Mouse (Mus musculus) induced T-regulatory cell, adult 2 months (primary cell): ENCODE measurements around the gene Adgrl3.

Experiments used
- DNase-seq: peaks from one replicate; pipeline ENCODE4 v3.0.0-alpha.2; 2012; ENCODE audit warnings: low read depth

Gene Adgrl3

DNA sequence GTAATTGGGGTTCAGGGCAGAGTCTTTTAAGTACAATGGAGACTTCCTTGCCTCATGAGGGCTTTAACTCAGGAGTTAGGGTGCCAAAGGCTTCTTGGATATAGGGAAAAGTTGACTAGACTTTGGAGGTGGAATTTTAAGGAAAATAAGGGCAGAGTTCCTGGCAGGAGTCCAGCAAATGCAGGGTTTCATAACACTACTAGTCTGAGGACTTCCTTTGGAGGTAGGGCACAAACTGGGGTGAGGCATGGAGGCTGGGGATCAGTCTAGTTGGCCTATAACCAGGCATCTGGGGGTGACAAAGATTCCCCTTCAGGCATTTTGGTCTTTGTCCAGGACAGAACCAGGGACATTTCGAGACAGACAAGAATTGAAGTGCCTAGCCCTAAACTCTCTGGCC is 546.6 kb downstream of the Adgrl3 start:
- no peak for DNase-seq

DNA sequence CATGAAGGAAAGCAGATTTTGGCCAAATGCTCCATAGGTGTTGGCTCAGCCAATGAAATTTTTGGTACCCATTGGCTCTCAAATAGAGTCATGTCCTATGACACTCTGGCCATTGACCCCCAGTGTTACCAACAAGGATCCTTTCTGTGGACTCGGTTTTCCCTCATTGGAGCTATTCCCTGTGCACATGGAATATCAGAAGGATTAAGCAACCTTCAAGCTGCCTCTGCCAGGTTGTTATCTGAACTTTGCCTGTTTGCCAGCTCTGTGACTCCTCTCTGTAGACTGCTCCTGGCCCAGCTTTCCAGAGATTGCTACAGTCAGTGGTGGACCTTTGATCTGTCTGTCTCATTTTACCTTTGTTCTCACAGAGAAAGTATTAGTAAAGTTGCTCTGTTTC is 548.8 kb downstream of the Adgrl3 start:
- no peak for DNase-seq

DNA sequence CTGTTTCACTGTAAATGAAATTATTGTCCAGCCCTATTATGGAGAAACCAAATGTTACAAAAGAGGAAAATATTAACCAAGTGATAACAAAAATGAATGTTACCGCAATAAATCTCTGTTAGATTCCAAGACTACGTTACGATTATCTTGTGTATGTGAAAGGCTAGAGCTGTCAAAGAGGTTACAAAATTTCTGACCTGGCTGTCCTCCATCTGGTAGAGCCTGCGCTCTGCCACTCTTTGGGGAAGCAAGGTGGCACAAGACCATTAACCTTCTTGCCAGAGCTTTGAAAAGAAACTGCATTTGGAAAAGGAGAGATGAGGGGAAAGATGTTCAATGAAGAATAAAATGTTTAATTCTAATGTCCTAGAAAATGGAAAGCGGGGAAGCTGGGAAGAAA is 562.9 kb downstream of the Adgrl3 start:
- DNase-seq, result no peak

DNA sequence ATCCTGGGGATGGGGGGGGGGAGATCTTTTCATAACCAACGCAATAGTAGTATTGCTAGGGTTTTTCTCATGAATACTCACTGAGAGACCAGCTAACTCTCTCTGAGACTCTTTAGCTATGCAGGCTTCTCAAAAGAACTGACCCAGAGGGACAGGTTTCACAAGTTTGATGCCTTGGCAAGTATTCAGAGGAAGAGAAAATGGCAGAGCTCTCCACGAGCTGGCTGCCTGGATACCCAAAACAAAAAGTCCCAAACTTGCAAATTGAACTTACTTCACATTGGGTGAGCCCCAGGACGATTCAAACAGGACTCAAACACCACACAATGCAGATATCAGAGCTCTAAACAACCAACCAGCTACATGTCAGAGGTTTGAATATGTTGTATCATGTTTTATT is 563.5 kb downstream of the Adgrl3 start:
- no peak for DNase-seq

DNA sequence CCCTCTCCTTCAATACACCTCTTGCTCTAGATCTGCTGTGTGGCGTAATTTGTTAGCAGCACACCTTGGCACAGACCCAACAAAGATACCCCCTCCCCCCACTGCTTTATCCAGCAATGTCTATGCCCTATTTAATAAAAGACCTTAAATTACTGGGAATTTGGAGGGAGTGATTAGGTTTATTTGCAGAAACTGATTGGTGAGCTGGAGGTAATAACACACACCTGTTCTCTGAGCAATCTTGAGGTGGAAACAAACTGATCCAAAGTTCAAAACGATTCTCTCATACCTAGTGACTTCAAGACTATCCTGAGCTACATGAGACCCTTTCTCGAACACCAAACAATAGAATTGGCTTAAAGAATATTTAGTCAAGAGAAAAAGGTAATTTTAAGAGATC is 565.0 kb downstream of the Adgrl3 start:
- no peak for DNase-seq

DNA sequence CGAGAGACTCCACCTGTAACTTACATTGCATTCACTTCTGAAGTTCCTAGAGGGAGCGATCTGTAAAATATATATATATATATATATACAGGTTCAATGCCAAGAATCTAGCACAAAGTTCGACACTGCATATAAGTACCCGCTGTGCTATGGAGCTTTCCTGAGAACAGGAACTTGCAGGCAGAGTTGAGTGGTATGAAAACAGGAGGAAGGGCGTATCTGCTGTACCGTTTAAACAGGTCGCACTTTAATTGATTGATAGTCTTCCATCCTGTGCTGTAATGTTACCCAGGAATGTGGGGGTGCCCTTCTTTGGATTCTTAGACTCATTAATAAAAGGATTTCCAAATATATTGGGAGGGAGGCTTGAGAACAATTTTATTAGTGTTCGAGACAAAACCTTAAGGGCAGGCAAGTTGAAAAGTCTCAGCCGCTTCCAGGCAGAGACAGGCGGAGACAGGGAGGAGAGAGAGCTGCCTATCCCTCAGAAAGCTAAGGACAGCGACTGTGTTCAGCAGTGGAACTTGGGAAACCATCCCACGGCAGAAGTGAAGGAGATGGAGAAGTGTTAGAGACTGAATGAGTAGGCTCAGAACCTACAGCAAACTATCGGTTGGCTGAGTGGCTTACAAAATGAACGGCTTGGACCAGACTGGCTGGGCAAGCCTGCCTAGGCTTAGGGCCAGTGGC is 570.2 kb downstream of the Adgrl3 start:
- DNase-seq, result no peak

DNA sequence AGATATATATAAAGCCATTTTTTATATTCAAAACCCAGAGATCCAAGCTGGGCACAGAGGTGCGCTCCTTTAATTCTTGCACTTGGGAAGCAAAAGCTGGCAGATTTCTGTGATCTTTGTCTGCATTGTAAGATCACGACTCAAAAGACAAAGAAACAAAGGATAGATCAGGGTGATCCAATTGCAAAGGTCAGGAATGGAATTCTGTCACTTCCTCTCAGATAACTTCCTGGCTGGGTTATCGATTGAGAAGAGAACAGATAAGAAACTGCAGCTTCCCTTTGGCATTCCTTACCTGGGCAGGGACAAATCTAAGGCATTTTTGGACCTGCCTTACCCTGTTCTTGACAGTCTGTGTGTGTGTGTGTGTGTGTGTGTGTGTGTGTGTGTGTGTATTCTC is 571.5 kb downstream of the Adgrl3 start:
- DNase-seq, result no peak

DNA sequence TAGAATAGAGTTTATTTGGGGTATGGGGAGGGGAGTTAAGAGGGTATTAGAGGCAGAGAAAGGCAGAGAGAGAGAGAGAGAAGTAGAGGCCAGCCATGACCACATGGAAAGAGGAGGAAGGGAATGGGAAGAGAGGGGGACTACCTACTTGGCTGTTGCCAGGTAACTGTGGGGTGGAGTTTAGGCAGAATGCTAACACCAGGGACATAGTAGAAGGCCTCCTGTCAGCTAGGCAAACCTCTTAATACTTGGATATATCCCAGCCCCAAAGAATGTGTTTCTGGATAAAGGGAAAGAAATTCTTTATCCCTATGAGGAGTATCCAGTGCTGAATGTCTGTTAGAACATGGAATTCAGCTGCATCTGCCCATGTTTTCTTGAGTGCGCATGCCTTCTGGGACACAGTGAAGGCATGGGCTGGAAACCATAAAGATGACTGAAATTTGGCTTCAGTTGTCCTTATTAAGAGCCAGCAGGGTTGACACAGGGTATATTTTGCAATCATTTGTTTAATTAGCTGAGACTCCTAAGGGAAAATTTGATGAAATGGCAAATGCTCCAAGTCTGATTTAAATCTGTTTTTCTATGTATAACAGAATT is 573.6 kb downstream of the Adgrl3 start:
- no peak for DNase-seq

DNA sequence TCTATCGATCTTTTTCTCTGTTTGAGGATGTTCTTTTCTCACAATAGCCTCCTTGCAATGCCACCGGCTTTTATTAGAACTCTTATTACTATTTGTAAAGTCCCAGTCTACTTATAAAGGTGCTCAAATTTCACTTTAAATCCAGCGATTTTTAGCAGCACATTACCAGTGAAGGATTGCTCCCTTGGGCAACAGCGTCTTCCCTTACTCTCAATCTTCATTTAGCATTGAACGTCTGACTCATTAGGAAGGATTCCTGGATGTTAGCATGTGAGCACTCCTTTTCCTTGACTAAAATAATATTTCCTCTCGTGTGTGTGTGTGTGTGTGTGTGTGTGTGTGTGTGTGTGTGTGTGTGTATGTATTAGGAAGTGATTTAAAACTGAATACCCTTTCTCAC is 578.1 kb downstream of the Adgrl3 start:
- DNase-seq, result no peak

DNA sequence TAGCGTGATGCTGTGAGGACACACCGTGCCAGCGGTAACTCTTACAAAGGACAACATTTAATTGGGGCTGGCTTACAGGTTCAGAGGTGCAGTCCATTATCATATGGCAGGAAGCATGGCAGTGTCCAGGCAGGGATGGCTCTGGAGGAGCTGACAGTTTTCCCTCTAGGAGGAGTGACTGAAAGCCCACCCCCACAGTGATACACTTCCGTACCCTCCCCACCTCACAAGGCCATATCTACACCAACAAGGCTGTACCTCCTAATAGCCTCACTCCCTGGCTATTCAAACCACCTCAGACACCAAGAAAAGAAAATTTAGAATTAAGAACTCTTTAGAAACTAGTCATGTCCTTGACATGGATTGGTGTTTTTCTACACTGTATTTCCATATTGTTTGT is 583.0 kb downstream of the Adgrl3 start:
- DNase-seq, result no peak

DNA sequence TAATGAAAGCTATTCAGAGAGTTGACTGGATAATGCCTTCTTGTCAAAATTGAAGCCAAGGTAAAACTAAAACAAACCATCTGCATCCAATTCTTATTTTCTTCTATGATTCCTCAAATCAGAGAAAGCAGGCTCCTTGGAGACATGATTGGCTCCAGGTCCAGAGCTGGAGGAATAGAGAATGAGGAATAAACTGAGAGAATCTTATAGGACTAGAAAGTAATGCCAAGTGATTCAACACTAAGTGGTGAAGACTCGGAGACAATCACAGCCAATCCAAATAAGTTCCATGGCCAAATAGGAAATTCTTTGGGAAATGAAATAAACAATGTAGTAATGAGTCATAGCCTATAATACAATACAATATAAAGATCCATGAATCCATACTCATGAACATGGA is 585.7 kb downstream of the Adgrl3 start:
- DNase-seq, result no peak

DNA sequence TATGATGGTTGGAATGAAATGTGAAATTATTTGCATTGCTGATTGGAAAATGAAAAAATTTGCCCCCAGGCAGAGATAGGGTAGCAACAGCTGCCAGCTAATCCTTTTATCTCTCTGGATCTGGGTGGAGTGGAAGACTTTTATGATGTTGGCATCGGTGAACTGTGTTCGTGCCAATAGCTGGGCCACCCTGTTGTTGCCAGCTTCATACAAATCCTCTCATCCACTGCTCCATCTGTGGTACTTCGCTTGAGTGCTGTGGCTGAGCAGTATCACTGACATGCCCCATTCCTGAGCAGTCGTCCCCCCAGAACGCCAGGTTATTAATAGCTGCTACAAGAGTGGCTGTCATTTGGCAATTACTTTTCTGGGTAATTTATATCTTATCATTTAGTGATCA is 590.3 kb downstream of the Adgrl3 start:
- no peak for DNase-seq

DNA sequence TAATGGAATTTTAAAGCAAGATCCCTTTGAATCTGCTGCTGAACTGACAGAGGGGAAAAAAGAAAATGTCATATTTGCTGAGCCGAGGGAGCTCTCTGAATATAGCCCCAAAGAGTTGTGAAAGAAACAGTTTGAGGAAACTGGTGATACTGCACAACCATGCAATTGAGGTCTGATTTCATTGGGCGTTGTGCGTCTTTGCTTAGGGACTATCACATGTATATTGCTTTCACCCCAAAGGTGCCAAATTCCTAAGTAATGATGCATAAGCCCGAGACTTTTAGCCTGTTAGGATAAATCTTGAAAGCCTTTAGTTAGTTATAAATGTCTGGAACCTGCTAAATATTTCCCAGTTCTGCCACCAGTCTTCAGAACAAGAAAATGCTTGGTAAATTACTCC is 594.7 kb downstream of the Adgrl3 start:
- no peak for DNase-seq

DNA sequence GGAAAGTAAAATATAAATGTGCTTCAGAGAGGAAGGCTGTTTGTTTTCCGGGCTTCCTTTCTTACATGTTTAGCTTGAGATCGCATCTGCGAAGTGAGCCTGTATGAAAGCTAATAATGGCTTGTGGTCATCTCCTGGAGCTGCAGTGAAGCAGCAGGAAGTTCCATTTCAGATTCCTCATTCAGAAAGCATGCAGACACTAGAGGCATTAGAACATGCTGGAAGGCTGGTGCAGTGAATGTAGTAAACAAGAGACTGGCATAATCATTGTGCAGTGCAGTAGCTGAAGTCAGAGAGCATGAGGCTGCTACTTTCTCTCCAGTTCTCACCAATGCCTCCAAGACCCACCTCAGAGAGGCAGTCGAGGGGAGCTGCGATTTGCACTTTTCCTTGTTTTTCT is 601.2 kb downstream of the Adgrl3 start:
- no peak for DNase-seq

DNA sequence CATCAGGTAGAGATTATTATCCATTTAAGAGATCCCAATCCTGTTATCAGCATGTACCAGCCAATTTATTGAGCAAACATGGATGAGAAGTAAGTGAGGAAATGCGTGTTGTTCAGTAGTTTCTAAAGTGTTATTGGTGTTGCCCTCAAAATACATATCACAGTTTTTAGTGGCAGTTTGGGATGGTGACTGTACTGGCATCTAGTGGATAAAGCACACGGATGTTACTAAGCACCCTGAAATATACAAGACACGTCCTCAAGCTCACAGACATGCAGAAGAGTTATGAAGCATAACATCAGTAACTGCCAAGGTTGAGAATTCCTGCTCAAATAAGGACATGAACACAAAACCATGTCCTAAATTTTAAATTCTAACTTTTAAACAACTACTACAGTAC is 601.8 kb downstream of the Adgrl3 start:
- DNase-seq, result no peak

DNA sequence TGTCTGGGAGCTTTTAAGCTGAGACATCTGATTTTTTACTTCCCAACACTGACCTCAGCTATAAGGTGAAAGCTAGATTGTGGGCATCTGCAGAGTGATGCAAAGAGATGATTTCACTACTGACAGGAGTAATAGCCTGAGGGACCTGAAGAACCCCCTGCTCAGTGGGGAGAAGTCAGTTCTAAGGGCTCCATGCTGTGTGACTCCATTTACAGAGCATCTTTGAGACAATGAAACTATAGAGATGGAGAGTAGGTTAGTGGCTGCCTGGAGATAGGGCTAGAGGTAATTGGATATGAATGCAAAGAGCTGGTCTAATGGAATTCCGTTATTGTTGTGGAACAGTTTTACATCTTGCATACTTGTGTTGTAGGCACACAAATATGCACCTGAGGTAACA is 603.9 kb downstream of the Adgrl3 start:
- DNase-seq, result no peak

DNA sequence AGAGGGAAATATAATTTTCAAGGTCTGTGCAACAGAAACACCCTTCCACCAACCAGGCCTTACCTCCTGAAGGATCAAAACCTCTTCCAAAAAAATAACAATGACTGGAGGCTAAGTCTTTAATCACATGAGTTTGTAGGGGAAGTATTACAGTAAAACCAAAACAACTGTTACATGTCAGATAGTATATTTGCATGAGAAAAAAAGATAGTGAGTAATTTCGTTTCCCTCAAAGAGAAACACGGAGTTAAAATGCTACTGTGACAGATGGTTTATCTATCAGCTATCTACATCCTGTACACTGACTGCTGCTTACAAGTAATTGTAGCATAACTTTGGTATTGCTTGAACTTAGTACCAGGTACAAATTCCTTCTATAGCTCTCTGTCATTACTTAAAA is 616.2 kb downstream of the Adgrl3 start:
- DNase-seq, result no peak

DNA sequence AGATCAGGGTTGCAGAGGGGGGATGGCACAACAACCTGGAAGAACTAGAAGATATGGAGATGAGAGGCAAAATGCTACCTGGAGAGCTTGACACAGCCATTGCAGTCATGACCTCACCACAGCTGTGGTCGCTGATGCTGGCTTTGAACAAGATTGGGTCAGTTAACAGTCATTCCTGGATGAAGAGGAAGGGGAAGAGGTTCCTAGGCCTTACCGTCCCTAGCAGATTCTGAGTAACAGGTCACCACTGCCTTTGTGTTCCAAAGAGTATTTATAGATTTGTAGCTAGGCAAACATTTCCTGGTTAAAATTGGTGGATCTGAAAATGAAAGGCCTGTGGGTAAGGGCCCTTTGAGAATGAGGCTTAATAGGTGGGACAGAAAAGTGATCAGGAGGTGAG is 618.5 kb downstream of the Adgrl3 start:
- no peak for DNase-seq

DNA sequence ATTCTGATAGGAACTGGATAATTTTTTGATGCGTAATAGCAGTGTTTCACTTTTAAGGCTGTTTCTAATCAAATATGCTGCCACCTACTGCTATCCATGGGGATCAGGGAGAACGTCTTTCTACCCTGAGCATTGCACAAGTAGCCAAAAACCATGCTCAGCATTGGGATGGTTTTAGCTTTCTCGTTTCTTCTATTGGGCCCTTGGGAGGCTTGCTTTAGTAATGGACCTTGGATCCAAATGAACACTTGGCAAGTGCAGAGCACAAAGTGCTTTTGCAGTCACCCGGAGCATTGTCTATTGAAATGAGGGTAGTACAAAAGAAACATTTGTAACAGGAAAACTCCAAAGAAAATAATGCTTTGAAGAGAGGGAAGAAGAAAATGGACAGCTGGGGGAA is 620.2 kb downstream of the Adgrl3 start:
- DNase-seq, result no peak

DNA sequence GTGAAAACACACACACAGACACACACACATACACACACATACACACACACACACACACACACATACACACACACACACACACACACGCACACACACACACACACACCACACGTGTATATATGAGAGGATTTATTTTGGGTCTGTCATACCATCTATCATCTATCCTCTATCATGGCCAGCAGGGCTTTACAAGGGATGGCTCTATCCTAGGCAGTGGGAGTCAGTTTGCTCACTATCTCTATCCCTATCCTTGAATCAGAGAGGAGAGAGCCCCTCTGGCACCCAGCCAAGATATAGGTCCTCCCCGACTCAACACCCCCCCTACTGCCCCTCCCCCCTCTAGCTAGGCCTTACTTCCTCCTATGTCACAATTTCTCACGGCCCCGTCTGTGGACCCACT is 625.6 kb downstream of the Adgrl3 start:
- DNase-seq, result no peak

DNA sequence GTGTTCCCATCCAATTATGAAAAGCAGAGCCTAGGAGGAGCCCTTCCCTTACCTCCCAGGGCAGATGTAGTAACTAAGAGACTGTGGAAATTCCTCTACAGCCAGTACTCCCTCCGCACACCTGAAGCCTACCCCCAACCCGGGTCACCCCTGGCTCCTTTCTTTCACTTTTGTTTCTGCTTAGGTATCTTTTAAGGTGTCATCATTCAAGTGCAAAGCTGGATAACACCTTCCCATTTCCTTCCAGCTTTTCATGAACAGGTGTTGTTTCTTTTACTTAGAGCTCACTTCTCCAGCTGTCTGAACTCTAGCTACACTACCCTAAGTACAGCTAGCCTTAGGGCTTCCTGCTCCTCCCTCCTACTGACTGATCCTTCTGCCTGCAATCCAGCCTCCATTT is 634.0 kb downstream of the Adgrl3 start:
- DNase-seq, result no peak

DNA sequence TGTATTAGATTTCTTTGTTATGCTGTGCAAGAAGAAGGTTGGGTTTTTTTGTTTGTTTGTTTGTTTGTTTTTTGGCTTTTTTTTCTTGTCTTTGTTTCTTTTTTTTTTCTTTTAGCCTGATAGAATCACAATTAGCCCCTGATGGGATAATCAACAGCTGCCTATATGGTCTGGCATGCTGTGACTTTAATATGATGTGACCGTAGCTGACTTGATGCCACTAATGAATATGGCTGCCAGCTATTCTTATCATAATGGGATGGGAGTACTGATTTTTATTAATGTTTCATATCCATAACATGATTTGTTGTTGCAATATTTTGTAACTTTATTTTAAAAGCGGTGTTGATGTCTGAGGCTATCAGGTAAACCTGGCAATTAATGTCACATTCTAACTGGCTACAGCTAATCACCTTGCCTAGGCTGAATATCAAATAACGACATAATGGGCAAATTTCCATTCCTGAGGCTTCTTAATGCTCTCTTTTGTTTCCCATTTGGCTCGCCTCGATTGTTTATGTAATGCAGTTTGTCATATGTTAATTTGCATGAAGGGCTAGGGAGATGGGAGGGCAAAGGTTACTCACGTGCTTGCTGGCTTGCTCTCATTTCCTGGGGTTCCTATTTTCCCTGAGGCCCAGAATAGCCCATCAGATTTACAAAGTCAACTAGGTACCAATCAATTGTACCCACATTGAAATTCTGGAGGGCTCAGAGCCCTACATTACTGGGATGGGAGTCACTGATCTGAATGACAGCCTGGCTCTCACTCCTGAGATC is 641.9 kb downstream of the Adgrl3 start:
- DNase-seq, result no peak

DNA sequence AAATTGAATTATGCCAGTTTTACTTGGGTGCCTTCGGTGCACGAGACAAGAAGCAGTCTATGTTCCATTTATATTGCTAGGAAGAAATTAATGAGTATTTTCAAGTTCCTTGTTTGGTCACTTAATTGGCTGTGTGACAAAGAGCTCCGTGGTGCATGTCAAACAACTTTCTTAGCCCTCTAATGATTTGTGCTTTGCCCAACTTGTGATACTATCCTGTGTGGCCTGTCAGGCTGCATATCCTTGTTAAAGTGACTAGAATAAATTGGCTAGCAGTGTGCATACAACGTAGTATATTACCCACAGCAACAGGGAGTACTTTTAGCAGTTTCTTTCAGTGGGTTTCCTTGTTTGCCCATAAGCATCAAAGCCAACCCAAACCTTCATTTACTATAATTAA is 651.1 kb downstream of the Adgrl3 start:
- DNase-seq, result no peak
